Mouse (Mus musculus): ENCODE measurements around the gene Tnfrsf4. TPM values are rescaled to one million over a fixed set of nuclear protein-coding genes. Genes with fewer than 3 reads are reported as not detected.

Tnfrsf4 gene
- total and polyA plus RNA-seq, 2 experiments from 2014 or later: 0.31 TPM; not detected in 1

DNA sequence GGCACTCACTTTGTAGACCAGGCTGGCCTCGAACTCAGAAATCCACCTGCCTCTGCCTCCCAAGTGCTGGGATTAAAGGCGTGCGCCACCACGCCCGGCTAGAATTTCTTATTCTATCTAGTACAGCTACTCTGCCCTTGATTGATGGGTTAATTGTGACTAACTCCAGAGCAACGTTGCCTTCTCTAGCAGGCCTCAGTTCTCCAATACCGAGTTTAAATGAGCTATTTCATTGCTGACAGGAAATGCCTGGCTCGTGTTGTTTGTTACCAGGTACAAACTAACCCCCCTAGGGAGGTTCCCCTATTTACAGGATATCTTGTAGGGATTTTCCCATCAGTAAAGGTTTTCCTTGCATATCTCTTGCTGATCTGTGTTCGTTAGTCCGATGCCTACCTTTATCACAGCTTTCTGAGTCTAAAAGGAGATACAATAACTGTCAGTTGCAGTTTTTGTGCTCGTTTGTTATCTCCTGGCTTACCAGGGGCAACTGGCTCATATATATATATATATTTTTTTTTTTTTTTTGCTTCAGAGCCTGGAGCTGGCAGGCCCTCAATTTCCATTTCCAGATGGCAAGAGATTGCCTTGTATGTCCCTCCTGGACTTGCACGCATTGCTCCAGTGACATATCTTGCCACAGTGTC, 32.1 kb upstream of the Tnfrsf4 start:
- Histone ChIP-seq H3K27ac (ENCODE audit: low read depth) (no peak overlapping the region), H3K4me3 (ENCODE audit: low read depth, low read length) (no peak overlapping the region), H3K4me1 (ENCODE audit: control insufficient read depth, insufficient read depth) (no peaks in the 10 kb centered on the region), H3K27me3 (ENCODE audit: control insufficient read depth, insufficient read depth, low read length) (no peaks in the 10 kb centered on the region), H3K36me3 (replicated peaks; ENCODE audit: control insufficient read depth, insufficient read depth, low read length) (no peaks in the 10 kb centered on the region), H3K9me3 (replicated peaks; ENCODE audit: control insufficient read depth, low read length) (no peaks in the 10 kb centered on the region), H3K4me2 (ENCODE audit: low read depth, low read length) (no peak overlapping the region), H3K9ac (replicated peaks; ENCODE audit: low read depth, low read length) (no peak overlapping the region)
- TF ChIP-seq EP300 (IDR thresholded peaks at IDR 0.05; ENCODE audit: low read depth) (no peak), CTCF (IDR thresholded peaks at IDR 0.05; ENCODE audit: low read depth) (no peak)
- ATAC-seq (ENCODE audit: insufficient read depth, low read depth): no peak
- 64% methylated on average over 12 of the region's 12 CpGs for WGBS
- DNase-seq (ENCODE audit: low spot score): no peak

DNA sequence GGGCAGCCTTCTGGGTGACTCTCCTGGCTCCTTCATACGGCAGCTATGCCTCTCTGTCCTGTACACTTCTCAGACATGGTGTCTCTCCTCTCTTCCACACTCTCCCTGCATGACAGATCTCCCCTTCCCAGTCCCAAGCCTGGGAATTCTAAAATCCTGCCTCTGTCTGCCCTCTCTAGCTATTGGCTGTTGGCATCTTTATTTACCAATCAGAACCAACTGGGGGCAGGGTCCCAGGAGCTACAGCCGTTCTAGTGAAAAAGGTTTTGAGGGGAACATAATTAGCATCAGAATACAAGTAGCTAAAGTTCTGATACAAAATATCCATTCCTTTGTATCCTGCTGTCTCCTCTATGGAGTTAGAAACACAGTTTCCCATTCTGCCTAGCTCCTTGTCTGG, 29.9 kb upstream of the Tnfrsf4 start:
- Histone ChIP-seq H3K4me1 (ENCODE audit: control insufficient read depth, insufficient read depth) (no peaks in the 10 kb centered on the region), H3K27ac (ENCODE audit: low read depth) (no peak overlapping the region), H3K36me3 (replicated peaks; ENCODE audit: control insufficient read depth, insufficient read depth, low read length) (no peaks in the 10 kb centered on the region), H3K9ac (replicated peaks; ENCODE audit: low read depth, low read length) (no peak overlapping the region), H3K4me3 (ENCODE audit: low read depth, low read length) (no peak overlapping the region), H3K4me2 (ENCODE audit: low read depth, low read length) (no peak overlapping the region), H3K27me3 (ENCODE audit: control insufficient read depth, insufficient read depth, low read length) (no peaks in the 10 kb centered on the region), H3K9me3 (replicated peaks; ENCODE audit: control insufficient read depth, low read length) (no peaks in the 10 kb centered on the region)
- no peak for DNase-seq (ENCODE audit: low spot score)
- WGBS: 12% methylated on average over 2 of the region's 2 CpGs
- no peak for ATAC-seq (ENCODE audit: insufficient read depth, low read depth)
- no peak for TF ChIP-seq EP300 (IDR thresholded peaks at IDR 0.05; ENCODE audit: low read depth)
- TF ChIP-seq CTCF (IDR thresholded peaks at IDR 0.05; ENCODE audit: low read depth): no peak

DNA sequence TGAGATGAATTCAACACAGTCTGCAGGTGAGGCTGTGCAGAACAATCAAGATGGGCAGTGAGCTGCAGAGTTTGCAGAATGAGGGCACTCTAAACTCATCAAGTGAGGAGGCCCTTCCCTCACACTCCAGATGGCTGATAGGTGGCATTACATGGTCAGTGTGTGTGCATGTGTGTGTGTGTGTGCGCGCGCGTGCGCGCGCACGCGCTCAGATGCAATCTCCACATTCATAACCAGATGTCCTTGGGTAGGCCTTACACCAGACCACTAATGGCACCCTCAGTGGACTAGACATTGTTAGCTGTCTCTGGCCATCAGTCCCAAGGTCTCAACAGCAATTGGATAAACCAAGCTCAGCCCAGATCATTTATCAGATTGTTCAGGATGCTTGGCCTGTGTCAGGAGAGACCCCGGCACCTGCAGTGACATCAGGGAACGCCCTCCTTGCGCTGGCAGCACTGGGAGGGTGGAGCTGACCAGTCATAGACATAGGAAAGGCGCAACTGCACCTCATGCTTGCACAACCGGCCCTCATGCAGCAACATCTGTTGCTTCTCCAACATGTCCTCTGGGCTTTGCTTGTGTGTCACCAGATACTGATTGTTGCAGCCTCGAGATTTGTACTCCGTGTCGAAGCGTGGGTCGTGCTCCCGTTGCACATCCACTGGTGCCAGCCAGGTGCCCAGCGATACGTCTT, 22.3 kb upstream of the Tnfrsf4 start:
- Histone ChIP-seq H3K9ac (replicated peaks; ENCODE audit: low read depth, low read length) (no peak overlapping the region), H3K4me2 (ENCODE audit: low read depth, low read length) (peak overlapping the region; percentile 69), H3K36me3 (replicated peaks; ENCODE audit: control insufficient read depth, insufficient read depth, low read length) (peaks cover 5% of the 10 kb centered on the region), H3K27ac (ENCODE audit: low read depth) (no peak overlapping the region), H3K4me3 (ENCODE audit: low read depth, low read length) (peak overlapping the region; percentile 98), H3K9me3 (replicated peaks; ENCODE audit: control insufficient read depth, low read length) (no peaks in the 10 kb centered on the region), H3K4me1 (ENCODE audit: control insufficient read depth, insufficient read depth) (peaks cover 22% of the 10 kb centered on the region), H3K27me3 (ENCODE audit: control insufficient read depth, insufficient read depth, low read length) (no peaks in the 10 kb centered on the region)
- ATAC-seq (ENCODE audit: insufficient read depth, low read depth) (no peak), DNase-seq (ENCODE audit: low spot score) (no peak)
- WGBS: 84% methylated on average over 22 of the region's 22 CpGs
- TF ChIP-seq EP300 (IDR thresholded peaks at IDR 0.05; ENCODE audit: low read depth): no peak
- no peak for TF ChIP-seq CTCF (IDR thresholded peaks at IDR 0.05; ENCODE audit: low read depth)

DNA sequence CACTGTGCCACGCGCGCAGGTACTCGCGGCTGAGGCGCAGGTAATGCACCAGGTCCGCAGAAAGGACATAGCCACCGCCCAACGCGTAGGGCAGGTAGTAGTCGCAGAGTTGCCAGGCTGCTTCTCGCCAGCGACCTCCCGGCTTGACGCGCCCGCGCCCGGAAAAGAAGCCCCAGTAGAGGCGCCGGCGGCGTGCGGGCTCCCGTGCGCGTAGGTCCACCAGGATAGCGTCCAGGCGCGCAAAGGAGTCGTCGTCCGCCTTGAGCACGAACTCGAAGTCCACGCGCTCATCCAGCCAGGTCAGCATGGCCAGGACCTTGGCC, 21.8 kb upstream of the Tnfrsf4 start:
- DNase-seq (ENCODE audit: low spot score): no peak
- no peak for ATAC-seq (ENCODE audit: insufficient read depth, low read depth)
- Histone ChIP-seq H3K27ac (ENCODE audit: low read depth) (peak overlapping the region; percentile 95), H3K27me3 (ENCODE audit: control insufficient read depth, insufficient read depth, low read length) (no peaks in the 10 kb centered on the region), H3K4me2 (ENCODE audit: low read depth, low read length) (peak overlapping the region; percentile 69), H3K4me3 (ENCODE audit: low read depth, low read length) (peak overlapping the region; percentile 98), H3K36me3 (replicated peaks; ENCODE audit: control insufficient read depth, insufficient read depth, low read length) (peaks cover 10% of the 10 kb centered on the region), H3K4me1 (ENCODE audit: control insufficient read depth, insufficient read depth) (peaks cover 22% of the 10 kb centered on the region), H3K9me3 (replicated peaks; ENCODE audit: control insufficient read depth, low read length) (no peaks in the 10 kb centered on the region), H3K9ac (replicated peaks; ENCODE audit: low read depth, low read length) (peak overlapping the region; percentile 62)
- WGBS: 25% methylated on average over 37 of the region's 37 CpGs
- TF ChIP-seq CTCF (IDR thresholded peaks at IDR 0.05; ENCODE audit: low read depth) (no peak), EP300 (IDR thresholded peaks at IDR 0.05; ENCODE audit: low read depth) (no peak)

DNA sequence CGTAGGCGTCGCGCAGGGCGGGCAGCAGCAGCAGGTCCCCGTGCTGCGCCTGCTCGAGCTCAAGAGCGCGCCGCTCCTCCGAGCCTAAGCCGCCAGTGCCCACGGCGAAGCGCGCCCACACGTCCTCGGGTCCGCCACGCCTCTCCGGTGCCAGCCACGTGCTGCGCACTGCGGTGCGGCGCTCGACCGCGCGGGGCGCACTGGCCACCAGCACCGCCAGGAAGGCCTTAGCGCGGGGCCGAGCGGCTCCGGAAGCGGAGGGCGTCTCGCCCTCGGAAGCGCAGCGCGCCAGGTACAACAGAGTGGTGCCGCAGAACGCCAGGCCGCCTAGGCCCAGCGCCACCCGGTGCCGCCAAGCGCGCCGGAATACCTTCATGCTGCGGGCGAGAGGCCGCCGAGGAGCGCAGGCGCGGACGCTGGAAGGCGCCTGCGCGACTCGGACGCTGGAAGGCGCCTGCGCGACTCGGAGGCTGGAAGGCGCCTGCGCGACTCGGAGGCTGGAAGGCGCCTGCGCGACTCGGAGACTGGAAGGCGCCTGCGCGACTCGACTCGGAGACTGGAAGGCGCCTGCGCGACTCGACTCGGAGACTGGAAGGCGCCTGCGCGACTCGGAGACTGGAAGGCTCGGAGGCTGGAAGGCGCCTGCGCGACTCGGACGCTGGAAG, 21.3 kb upstream of the Tnfrsf4 start, which contains the start of the genes B3galt6 and Sdf4:
Gene B3galt6, minus strand, starts transcription at position 409 of the 665 bp plus-strand sequence.
Gene Sdf4, plus strand, starts transcription at position 632 of the 665 bp plus-strand sequence.
- H3K27ac ChIP-seq (ENCODE audit: low read depth): peak within 1 kb of the TSS; percentile 95
- peaks cover 22% of the 10 kb centered on the region for H3K4me1 ChIP-seq (ENCODE audit: control insufficient read depth, insufficient read depth)
- no peaks in the 10 kb centered on the region for H3K27me3 ChIP-seq (ENCODE audit: control insufficient read depth, insufficient read depth, low read length)
- no peaks in the 10 kb centered on the region for H3K9me3 ChIP-seq (replicated peaks; ENCODE audit: control insufficient read depth, low read length)
- WGBS: under 1% methylated on average over 91 of the region's 99 CpGs
- peak; percentile 73 for DNase-seq (ENCODE audit: low spot score)
- peak; percentile 53 for TF ChIP-seq CTCF (IDR thresholded peaks at IDR 0.05; ENCODE audit: low read depth)
- no peak for TF ChIP-seq EP300 (IDR thresholded peaks at IDR 0.05; ENCODE audit: low read depth)
- peak within 1 kb of the TSS; percentile 98 for H3K4me3 ChIP-seq (ENCODE audit: low read depth, low read length)
- peaks cover 15% of the 10 kb centered on the region for H3K36me3 ChIP-seq (replicated peaks; ENCODE audit: control insufficient read depth, insufficient read depth, low read length)
- H3K4me2 ChIP-seq (ENCODE audit: low read depth, low read length): peak within 1 kb of the TSS; percentile 80
- H3K9ac ChIP-seq (replicated peaks; ENCODE audit: low read depth, low read length): peak within 1 kb of the TSS; percentile 83
- peak; percentile 90 for ATAC-seq (ENCODE audit: insufficient read depth, low read depth)
